Mouse (Mus musculus) kidney, postnatal 14 days (tissue): ENCODE measurements at regions not wholly inside any gene's neighbourhood (a gene's known extent, or its start where the extent isn't known, plus 50 kb on each side); places are given as distances from the start of the nearest gene placed in this dataset.

ENCODE experiments used
- DNase-seq: peaks from one replicate; pipeline ENCODE4 v3.0.0; 2022; ENCODE audit warnings: mixed read lengths

DNA sequence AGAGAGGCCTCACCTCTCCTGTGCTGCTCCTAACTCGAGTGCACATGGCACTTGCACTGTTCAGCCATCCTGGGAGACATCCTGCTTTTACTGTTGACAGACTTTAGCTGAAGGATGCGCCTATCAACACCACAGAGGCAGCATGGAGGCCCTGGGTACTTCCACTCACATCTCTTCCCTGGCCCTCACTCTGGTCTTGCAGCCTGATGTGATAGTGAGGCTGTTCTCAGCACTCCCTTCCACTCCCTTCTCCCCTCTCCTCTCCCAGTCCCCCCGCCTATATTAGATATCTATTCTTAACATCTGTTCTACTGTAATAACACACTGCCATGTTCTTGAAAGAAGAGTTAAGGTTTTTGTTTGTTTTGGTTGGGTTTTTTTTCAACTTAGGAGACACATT is 50.2 kb upstream of the Bod1 start:
- DNase-seq = no peak

DNA sequence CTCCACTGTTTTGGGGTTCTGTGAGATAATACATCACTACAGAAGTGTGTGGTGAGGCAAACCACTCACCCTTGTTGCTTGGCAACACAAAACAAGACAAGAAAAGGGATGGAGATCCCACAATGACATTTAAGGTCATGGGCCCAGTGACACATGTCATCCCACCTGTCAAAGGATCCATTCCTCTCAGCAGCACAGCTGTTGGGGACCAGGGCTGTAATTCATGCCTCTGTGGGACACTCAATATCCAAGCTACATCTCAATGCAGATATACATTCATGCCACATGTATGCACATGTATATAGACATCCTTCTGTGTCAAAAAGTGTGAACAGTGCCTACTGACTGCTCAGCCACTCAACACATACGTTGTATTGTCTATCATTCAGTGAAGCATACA is 52.8 kb upstream of the Bod1 start:
- no peak for DNase-seq

DNA sequence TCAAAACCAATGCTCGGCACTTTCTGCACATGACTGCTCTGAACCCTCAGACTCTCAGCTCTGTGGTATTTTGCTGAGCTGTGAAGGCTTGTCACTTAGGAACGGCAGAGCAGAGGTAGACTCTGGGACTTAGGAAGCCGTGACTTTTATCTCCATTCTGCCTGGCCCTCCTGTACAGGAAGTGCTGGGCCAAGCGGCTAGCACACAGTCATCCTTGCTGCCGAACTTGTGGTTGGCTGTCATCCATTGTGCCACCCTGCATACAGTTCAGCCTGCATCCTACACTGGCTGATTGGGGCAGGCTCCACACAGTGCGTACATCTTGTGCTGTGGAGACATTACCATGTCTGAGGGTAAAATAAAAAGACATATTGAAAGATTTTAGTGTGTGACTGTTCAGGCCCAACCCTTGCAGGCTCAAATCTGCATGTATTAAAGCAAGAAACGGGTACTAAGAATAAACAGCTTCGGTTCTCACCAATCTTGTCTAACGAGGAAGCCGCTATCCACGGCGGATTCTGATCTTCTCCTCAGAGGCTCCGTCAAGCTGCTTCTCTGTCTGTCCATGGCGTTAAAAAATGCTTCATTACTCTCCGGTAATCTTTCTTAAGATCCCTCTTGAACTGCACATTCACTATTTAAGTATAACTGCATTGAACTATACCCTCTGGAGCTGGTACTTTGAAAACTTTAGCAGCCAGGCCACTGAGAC is 54.4 kb upstream of the Bod1 start:
- DNase-seq = no peak

DNA sequence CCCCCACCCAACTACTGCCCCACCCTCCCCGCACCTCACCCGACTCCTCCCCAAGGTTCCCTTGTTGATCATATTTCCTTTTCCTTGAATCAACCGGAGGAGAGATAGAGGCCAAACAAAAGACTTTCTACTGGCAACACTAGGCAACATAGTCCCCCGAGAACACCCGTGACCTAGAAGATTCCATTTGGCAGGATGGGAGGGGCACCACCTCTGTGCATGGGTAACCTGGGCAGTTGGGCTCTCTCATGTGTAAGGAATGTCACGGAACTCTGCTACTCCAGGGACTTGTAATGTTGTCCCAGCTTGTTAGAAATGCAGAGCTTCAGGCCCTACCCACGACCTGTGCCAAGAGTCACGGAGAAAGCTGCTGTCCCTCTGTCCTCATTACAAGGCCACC is 55.6 kb upstream of the Bod1 start:
- peak; percentile 50 for DNase-seq

DNA sequence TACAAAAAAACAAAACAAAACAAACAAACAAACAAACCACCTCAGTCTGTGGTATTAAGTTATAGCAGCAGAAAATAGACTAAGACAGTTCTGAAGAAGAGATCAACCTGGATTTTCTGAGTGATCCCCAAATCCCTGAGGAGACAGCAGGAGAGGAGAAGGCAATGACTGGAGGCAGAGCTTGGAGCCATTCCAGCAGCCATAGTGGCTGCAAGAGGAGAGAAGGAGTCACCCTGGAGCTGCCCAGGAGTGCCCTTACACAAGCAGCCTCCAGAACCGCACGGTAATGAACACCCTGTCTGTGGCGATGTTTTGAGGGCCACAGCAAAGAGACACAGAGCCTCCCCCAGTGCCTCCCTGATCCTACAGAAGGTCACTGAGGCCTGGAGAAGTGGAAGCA is 58.0 kb upstream of the Bod1 start:
- no peak for DNase-seq

DNA sequence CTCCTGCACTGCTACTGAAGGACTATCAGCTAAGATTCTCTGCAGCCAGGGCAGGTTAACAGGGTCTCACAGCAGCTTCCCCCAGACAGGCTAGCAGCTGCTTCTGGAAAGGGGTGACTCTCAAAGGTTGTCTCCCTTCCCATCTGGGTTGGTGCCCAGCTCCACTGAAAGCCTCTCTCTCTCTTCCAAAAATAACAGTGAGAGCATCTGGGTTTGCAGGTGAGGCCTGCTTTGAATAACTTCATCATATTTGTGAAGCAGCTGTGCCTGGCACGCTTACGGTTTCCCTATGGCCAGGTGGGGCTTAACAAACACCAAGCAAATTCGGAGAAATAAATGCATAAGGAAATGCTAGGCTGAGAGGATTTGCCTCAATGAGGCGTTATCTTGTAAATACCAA is 58.5 kb upstream of the Bod1 start:
- DNase-seq = no peak

DNA sequence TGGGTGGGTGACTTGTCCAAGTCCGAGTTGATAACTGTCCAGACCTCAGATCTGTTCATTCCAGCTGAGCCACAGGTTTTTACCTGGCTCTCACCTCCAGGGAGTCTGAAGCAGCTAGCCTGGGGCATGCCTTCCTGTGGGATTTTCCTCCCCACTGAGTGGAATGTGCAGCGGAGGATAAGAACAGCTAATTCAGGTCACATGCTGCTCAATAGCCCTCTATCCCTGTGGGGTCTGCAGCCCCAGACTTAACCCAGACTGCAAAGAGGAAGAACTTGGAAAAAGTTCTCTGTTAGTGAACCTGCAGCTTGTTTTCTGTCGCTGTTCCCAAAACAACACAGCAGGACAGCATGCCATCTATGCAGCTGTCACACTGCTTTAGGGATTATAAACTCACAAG is 59.0 kb upstream of the Bod1 start:
- no peak for DNase-seq

DNA sequence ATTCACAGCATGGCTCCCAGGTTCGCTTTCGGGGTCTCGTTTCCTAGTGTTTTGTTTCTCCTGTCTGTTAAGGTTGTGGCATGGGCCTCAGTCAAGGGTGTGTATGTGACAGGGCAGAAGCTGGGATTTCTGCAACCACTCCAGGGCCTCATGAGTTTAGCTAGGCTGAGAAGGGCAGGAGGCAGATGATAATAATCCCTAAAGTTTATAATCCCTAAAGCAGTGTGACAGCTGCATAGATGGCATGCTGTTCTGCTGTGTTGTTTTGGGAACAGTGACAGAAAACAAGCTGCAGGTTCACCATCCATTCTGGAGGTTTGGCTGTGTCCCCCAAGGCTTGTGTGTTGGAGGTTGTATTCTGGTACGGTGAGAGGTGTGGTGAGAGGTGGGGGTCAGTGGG is 59.8 kb upstream of the Bod1 start:
- DNase-seq = no peak

DNA sequence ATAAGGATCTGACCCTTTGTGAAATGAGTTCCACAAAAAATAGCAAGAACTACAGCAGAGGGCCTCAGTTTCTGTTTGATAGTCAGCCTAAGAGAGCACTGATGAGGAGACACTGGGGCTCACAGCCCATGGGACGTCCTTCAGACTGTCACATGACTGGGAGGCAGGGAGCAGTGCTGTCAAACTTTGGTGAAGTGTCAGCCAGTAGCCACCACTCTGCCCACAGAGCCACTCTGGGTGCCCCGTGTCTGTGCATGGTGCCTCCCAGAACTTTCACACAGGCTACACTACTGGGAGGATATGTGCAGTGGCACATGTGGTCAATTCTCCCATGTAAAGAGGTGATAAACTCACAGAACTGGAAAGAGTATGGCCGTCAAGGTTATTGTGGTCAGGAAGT is 60.7 kb upstream of the Bod1 start:
- DNase-seq = no peak

DNA sequence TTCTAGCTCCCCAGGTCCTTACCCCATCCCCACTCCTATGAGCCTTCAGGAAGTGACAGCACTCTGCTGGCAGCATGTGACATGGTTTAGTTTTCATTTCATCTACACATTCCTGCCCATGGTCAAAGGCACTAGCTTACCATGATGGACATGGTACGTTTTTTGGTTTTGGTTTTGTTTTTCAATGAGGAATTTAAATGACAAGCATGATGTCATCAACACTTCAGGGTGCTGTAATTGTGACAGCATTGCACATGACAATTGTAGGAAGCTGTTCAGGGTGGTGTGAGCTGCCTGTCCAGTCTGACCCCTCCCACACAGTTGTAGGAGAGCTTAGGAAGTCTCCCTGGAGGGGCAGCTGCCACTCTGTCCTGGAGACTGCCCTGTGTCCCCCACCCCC is 61.3 kb upstream of the Bod1 start:
- DNase-seq = no peak

DNA sequence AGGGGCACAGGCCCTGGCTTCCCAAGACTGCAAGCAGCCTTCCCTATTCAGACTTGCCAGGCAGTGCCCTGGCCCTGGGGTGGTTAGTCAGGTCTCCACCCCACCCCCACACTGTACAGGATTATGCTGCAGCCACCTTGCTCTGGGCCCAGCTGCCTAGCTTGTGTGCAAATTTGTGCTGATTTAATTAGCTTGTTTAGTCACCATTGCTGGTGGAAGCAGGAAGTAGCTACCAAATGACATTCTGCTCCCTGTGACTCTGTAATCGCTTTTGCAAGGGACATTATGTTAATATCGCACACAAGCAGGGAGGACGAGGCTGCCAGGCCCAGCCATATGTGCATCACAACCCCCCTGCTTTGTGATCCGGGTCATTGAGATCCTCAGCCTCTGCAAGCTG is 62.4 kb upstream of the Bod1 start:
- DNase-seq = peak; percentile 69

DNA sequence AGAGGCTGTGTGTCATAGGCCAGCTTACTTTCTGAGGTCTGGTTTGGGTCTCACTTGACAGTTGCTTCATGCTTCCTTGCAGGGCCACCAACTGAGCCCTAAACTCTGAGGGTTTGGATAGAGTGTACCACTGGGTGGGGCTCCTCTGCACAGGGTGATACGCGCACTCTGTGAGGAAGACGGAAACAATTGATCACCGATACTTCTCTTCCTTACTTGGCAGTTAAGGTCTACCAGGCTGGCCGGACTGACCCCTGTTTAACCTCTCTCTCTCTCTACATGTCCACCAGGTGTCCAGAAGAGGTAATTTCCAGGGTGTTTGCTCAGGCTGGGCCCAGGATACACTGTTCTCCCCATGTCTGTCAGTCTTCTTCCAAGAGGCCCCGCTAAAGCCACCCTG is 63.6 kb upstream of the Bod1 start:
- no peak for DNase-seq

DNA sequence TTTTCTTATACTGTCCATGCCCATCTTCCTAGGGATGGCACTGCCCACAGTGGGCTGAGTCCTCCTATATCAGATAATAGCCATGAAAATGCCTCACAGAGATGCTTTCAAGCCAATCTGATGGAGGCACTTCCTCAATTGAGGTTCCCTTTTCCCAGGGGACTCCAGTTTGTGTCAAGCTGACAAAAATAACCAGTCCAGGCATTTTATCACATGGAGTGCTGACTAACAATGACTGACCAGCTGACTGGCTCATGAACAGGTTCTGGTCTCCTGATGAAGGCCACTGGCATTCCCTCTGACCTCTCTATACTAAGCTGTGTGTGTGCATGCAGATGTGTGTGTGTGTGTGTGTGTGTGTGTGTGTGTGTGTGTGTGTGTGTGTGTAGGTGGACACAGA is 64.4 kb upstream of the Bod1 start:
- DNase-seq = no peak

DNA sequence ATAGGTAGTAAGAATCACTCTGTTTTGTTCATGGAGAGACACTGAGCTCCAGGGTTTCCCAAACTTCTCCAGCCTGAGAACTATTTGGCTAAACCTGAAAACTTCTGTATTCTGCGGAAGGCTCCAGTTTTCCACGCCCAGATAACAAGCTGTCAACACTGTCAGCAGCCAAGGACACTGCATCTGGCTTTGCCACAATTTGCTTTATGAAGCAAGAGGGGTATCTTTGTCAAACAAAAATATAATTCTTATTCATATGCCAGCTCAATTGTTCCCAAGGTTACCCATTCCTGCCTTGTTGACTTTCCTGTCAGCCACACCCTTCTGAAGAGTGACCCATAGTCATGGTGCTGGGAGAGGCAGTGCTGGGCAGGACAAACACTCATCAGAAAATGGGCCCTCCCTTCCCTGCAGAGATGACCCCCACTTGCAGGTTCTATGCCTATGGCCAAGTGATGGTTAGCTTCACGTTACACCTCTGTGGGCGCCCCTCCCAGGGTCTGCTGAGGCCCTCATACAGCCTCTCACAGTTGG is 64.9 kb upstream of the Bod1 start:
- no peak for DNase-seq

DNA sequence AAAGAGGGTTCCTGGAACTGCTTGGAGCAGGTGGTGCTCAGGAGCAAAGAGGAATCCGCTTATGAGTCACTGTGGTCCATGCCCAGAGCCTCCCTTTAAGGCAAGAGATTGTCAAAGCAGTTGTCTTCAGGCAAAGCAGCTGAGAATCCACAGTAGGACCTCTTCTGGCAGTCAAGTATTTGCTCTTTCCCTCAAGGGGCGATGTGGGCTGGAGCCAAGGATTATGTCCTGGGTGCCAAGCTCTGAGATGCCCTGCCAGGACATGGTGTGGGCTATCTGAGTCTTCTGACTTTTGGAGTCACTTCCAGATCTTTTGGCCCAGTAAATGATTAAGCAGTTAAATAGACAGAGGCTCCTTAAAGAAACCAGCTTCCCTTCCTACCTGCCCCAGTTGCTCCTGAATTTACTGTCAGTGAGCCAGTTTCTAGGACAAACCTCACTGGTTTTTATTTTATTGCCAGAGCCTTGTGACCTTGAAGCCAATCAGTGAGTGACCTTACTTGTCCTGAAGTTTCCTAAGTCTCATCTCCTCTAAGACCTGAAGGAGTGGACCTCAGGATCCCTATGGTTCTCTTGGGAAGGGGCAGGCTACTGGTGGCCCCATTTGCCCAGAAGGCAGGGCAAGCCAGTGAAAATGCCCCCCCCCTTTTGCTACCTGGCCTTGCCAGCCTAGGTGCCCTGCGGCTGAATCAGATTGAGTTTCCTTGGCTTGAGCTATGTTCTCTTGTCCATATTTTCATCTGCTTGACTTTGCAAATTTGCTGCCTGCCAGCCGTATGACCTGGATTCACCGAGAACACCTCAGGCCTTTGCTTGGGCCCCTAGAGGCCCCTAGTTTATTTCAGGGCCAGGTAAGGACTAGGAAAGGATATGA is 66.7 kb upstream of the Bod1 start:
- peak; percentile 59 for DNase-seq

DNA sequence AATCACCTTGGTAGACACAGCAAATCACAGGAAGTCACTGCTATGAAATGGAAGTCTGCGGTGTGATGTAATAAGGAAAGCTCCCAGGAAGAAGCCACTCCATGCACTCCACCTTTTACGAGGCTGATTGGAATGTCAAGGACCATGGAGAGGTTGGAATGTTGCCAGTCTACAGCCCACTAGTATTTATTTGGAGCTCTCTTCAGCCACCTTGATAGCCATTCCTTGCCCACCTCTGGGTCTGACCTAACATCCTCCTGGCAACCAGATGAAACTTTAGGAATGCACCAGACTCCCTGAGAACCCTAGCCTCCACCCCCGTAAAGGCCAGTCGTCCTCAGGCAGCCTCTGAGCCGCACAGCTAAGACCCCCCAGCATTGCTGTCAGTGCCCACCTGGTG is 68.7 kb upstream of the Bod1 start:
- DNase-seq = no peak

DNA sequence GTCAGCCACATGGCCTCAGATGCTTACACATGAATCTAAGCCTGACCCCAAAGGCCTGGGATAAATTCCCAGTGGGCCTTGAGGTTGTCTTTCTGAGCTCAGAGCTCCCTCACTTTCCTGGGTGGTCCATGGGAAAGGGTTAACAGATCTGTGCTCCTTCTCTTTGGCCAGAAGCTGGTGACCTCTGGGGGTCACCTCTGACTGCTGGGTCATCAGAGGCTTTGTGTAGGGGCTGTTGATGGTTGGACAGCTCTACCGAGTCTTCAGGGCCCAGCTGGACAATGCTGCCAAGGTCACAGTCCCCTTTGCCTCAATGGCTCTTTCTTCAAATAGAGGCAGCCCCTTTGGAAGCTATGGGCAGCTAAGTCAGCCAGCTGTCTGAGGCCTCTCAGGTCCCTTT is 70.5 kb upstream of the Bod1 start:
- DNase-seq = no peak

DNA sequence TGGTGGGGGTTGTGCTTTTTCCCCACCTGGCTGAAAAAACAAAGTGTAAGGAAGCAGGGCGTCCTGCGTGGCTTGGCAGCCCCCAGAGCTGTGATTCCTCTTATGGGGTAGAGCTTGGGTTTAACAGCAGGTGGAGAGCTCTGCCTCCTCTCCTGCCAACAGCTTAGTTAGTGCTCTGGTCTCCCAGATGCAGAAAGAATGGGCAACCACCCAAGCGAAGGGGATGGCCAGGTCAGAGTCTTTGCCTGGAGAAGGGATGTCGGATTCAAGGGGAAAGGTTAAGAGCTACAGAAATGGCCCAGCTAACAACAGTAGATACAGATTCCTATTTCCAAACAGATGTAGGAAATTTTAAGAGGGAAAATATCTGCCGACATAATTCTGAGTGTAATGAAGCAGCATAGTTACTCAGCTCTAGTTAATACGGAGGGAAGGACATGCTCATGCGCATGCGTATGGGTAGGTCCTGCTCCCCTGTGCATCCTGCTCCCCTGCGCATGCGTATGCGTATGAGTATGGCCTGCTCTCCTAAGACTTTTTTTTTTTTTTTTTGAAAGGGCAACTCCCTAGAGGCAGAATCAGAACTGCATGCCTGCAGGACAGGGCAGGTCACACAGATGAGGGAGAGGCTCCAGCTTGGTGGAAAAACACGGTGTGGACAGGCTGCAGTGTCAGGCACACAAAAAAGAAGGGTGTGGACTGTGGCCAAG is 72.5 kb upstream of the Bod1 start:
- peak; percentile 66 for DNase-seq

DNA sequence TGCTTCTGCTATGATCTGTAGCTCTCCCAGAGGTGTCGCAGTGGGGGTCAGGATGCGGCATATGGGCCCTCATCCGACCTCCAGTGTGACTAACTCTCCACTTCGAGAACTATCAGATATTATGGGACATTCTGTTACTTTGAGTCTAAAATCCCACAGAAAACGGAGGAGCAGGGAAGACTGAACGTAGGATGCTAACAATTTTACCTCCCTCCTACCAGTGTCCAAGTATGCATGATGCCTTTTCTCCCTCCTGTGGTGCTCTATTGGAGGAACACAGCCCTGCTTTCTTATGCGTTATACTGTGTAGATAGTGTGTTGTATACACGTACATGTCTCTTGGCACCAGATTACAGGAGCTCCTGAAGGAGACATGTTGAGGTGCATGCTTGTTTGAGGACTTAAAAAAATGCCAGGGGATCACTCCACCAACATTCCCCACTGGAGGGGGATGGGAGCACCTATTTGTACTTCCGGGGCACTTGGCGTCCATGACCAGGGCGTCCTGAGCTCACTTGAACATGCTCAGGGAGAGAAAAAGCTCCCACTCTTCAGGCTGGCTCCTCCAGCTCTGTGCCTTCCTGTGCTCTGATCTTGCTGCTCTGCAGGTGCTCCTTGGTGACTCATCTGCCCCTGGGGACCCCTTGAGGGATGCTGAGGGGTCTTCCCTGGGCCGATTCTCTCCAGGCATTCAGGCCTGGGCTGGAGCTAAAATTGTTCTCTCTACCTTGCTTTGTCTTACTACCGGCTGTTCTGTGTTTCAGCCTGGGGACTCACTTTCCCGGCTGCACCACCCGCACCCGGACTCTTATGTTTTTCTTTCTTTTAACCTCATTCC is 73.6 kb upstream of the Bod1 start:
- no peak for DNase-seq

DNA sequence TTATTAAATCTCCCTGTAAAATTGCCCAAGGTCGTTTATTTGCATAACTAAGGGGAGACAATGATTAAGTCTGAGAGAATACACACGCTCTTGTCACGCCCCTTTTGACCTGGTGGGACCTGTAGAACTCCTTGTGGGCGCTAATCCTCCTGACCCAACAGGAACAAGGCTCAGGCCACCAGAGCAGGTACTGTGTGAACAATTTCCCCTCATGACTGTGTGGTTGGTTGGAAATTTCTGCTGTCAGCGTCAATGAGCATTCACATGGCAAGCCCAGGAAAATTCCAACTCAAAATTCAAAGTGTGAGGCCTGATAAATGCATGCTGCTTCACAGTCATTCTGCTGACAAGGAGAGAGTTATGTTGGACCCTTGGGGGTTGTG is 74.2 kb upstream of the Bod1 start:
- DNase-seq = peak; percentile 42

DNA sequence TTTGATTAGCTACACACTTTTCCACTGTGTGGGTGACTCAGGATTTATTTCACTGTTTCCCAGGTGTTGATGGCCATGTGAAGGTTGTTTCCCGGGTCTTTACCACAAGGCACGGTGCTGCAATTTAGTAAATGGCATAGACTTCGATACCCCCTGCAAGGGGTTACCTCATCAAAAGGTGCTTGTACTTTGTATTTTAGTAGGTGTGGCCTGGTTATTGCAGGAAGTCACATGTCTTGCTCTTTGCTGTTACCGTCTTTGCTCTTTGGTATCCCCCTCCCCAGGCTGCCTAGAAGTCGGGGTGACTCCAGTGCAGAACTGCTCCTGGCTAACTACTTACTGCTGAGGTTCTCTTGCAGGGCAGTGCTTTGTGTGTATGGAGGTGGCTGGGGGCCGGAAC is 74.8 kb upstream of the Bod1 start:
- DNase-seq = no peak

DNA sequence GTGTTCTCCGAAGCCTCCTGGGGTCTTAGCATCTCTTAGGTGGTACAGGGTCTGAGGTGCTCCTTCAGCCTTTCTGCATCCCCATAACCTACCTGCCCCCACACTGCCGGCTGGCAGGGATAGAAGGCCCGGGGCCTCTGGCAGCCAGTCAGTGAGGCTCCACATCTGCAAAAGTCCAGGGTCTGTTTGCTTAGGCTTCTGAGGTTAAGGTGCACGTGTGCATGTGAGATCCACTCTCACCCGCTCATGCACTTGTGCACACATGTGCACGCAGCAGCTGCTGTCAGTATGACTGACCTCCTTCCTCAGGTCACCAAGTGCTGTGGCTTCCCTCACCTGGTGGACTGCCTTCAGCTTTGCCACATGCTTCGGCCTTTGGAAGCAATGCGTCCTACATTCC is 75.3 kb upstream of the Bod1 start:
- DNase-seq = no peak

DNA sequence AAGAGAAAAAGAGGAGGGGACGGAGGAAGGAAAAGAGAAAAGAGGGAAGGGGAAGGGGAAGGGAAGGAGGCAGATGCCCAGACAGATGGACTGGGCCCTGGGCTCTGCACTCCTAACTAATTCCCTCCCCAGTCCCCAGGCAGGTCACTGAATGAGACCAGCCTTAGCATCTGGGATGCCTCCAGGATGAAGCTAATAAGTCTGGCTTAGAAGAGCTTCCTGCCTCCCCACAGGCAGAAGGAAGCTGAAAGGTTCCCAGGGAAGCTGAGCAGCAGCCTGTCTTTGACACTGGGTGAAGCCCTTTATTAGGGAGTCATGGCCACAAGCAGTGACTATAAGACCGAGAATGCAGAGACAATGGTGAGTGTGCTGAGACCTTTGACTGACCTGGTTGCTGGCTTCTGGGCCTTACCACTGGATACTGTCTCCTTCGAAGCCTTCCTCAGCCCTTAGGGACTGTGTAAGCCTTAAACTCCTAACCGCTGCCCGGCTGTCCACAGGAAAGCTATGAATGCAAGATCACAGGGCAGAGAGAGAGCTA is 76.7 kb upstream of the Bod1 start:
- DNase-seq = no peak
